Mouse (Mus musculus) ES-E14 (cell line): ENCODE data around the gene 1700016C15Rik. TPM values are rescaled to one million over a fixed set of nuclear protein-coding genes. Genes with fewer than 3 reads are reported as not detected.

Source experiments
- DNase-seq: peaks from one replicate; pipeline ENCODE4 v3.0.0-alpha.2; 2013; ENCODE audit warnings: low read depth, low spot score
- H3K27ac ChIP-seq: 2 replicates; pipeline ENCODE4 v1.5.1; 2012; ENCODE audit warnings: low read depth, mild to moderate bottlenecking, low read length, moderate library complexity, mixed read lengths; ENCODE audit not compliant: poor library complexity, insufficient read depth, severe bottlenecking
- H3K36me3 ChIP-seq: 2 replicates; pipeline ENCODE4 v1.6.1; 2012; ENCODE audit warnings: mild to moderate bottlenecking, low read length, moderate library complexity, mixed read lengths; ENCODE audit not compliant: control insufficient read depth, poor library complexity, insufficient read depth, severe bottlenecking
- H3K4me1 ChIP-seq, 2 experiments: fragments of 150-350 bp in 1 of 2; sonication (generic) in 1 of 2; 2 replicates each; pipeline ENCODE4 v1.6.1; 2012; ENCODE audit warnings: low read length in 2 of 2, mild to moderate bottlenecking in 1 of 2, mixed read lengths in 1 of 2; ENCODE audit not compliant: control insufficient read depth in 2 of 2, insufficient read depth in 2 of 2, poor library complexity in 1 of 2
- H3K4me3 ChIP-seq, 2 experiments: fragments of 150-350 bp in 1 of 2; sonication (generic) in 1 of 2; 2 replicates each; pipeline ENCODE4 v1.5.1; 2012; ENCODE audit warnings: low read length in 2 of 2, low read depth in 1 of 2, mild to moderate bottlenecking in 1 of 2, mixed read lengths in 1 of 2; ENCODE audit not compliant: insufficient read depth in 1 of 2, poor library complexity in 1 of 2, severe bottlenecking in 1 of 2
- H3K9ac ChIP-seq: 2 replicates; pipeline ENCODE4 v1.6.1; 2012; ENCODE audit warnings: low read depth, mild to moderate bottlenecking, low read length, mixed read lengths; ENCODE audit not compliant: poor library complexity, insufficient read depth, severe bottlenecking
- H3K9me3 ChIP-seq: fragments of 150-350 bp; sonication (generic); 2 replicates; pipeline ENCODE4 v1.6.1; 2012; ENCODE audit warnings: low read depth, mild to moderate bottlenecking, low read length; ENCODE audit not compliant: control insufficient read depth, insufficient read depth
- CHD2 ChIP-seq: IDR thresholded peaks from 2 replicates; pipeline ENCODE4 v1.6.1; 2014; ENCODE audit warnings: mild to moderate bottlenecking, low read depth, low read length, inconsistent platforms
- HCFC1 ChIP-seq: IDR thresholded peaks from 2 replicates; pipeline ENCODE4 v1.6.1; 2012; ENCODE audit warnings: low read length, inconsistent platforms, borderline replicate concordance; ENCODE audit not compliant: insufficient read depth
- MAFK ChIP-seq: IDR thresholded peaks from 2 replicates; pipeline ENCODE4 v1.6.1; 2014; ENCODE audit warnings: mild to moderate bottlenecking, low read depth, low read length, inconsistent platforms; ENCODE audit not compliant: insufficient read depth
- ZC3H11A ChIP-seq: IDR thresholded peaks from 2 replicates; pipeline ENCODE4 v1.6.1; 2012; ENCODE audit warnings: low read depth, mild to moderate bottlenecking, inconsistent platforms, low read length, borderline replicate concordance
- ZNF384 ChIP-seq: IDR thresholded peaks from 2 replicates; pipeline ENCODE4 v1.6.1; 2012; ENCODE audit warnings: low read depth, low read length, inconsistent platforms
- in situ Hi-C, 2 experiments: fragments of 600-800 bp; cut with MboI; formaldehyde crosslinking; loops; one replicate each; pipeline ENCODE4 v1.15.1; 2025; ENCODE audit warnings: low sequenced_read_pairs in 2 of 2, inconsistent platforms in 1 of 2; ENCODE audit not compliant: unreplicated experiment in 2 of 2
- total RNA-seq: library from RNA; depleted of rRNA; stranded (reverse); fragments of 300-350 nt; gene quantifications from 2 replicates; pipeline ENCODE4 v1.2.3, GENCODE M21; 2012

Gene 1700016C15Rik
- total RNA-seq, 1 experiment: not detected

- H3K9me3 ChIP-seq: no peaks in the 10 kb centered on the region
- no peak overlapping the region for H3K4me3 ChIP-seq
- no peak overlapping the region for H3K9ac ChIP-seq
- TF ChIP-seq CHD2 (no peak), MAFK (no peak), ZNF384 (no peak), ZC3H11A (no peak)
- no peak overlapping the region for H3K27ac ChIP-seq
- DNase-seq: no peak
- in situ Hi-C loops: loop anchor here (10.0 to 25.0 kb wide), 3 partner anchors 449 to 811 kb away; no protein-coding TSS in a partner anchor
- H3K4me1 ChIP-seq: no peaks in the 10 kb centered on the region
- H3K36me3 ChIP-seq: no peaks in the 10 kb centered on the region
These were observed 43.5 kb upstream of the 1700016C15Rik start for GRCm38 (mm10) chr1:177686137-177686536.

GRCm38 (mm10) chr1:177686982-177687381 is 42.6 kb upstream of the 1700016C15Rik start:
- no peaks in the 10 kb centered on the region for H3K36me3 ChIP-seq
- H3K27ac ChIP-seq: no peak overlapping the region
- in situ Hi-C loops: loop anchor here (10.0 to 25.0 kb wide), 3 partner anchors 450 to 812 kb away; no protein-coding TSS in a partner anchor

DNA sequence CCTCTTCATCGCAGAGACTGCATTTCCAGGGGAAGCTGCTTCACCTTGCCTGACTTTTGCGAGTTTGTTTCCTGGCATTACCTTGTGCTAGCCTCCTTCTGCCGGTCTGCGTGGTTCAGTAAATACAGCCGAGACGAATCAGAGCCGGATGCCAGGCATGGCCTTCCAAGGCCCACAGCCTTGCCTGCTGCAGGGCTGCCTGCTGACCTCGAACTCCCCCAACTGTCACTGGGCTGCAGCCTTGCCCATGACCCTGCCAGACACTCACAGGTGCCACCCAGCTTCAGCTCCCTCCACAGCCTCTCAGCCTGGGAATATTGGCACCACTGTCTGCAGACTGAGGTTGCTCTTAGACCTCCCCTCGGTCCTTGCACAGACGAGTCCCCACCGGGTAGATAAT is 37.1 kb upstream of the 1700016C15Rik start:
- no peak overlapping the region for H3K27ac ChIP-seq
- H3K36me3 ChIP-seq: no peaks in the 10 kb centered on the region
- H3K4me3 ChIP-seq: no peak overlapping the region
- in situ Hi-C loops: loop anchor here (25.0 kb wide), 2 partner anchors 455 to 805 kb away; no protein-coding TSS in a partner anchor
- DNase-seq: no peak
- H3K9me3 ChIP-seq: no peaks in the 10 kb centered on the region
- H3K4me1 ChIP-seq: peaks cover 0 to 2% of the 10 kb centered on the region in 2 experiments; a peak in 1 of 4 replicates
- no peak overlapping the region for H3K9ac ChIP-seq
- TF ChIP-seq CHD2 (no peak), MAFK (no peak), ZNF384 (no peak), HCFC1 (no peak), ZC3H11A (no peak)

More at GRCm38 (mm10) chr1:177686982-177687381, 42.6 kb upstream of the 1700016C15Rik start:
- Histone ChIP-seq H3K4me1 (no peaks in the 10 kb centered on the region), H3K4me3 (no peak overlapping the region), H3K9me3 (no peaks in the 10 kb centered on the region), H3K9ac (no peak overlapping the region)
- no peak for TF ChIP-seq ZNF384
- TF ChIP-seq ZC3H11A: no peak
- no peak for TF ChIP-seq CHD2
- TF ChIP-seq MAFK: no peak
- no peak for TF ChIP-seq HCFC1
- no peak for DNase-seq

DNA sequence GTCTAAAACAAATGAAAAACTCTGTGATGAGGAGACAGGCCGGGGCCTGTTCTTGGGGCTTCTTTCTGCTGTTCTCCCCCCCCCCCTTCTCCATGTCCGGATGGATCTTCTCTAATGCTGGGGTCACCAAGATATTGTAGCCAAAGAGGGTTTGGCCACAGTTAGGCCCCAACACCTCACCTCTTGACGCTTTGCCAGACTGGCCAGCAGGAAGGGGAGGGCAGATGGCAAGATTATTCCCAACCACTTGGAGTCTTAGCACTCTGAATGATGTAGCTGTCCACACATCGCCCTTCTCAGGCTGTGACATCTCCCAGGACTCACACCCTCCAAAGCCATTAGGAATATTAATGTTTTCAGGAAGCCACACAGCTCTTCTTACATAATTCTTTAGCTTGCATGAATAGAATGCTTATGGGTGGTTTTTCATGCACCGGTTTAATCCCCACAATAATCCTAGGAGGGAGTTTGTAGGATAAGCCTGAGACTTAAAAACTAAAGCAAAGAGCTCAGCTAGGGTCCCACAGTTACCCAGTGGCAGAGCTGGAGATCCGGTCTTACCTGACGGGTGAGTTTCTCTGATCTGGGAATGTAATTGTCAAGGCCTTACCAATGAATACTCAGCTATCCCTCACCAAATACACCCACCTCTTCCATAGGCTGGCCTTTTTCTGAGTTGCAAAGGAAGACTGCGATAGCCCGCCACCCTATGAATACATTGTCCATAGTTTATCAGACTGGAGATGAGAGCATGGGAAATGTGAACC is 35.9 kb upstream of the 1700016C15Rik start:
- H3K9me3 ChIP-seq: no peaks in the 10 kb centered on the region
- H3K9ac ChIP-seq: no peak overlapping the region
- H3K27ac ChIP-seq: no peak overlapping the region
- in situ Hi-C loops: loop anchor here (25.0 kb wide), 2 partner anchors 456 to 806 kb away; no protein-coding TSS in a partner anchor
- H3K4me3 ChIP-seq: no peak overlapping the region
- no peak for DNase-seq
- TF ChIP-seq ZC3H11A (no peak), ZNF384 (no peak), MAFK (no peak), HCFC1 (no peak), CHD2 (no peak)
- no peaks in the 10 kb centered on the region for H3K36me3 ChIP-seq
- H3K4me1 ChIP-seq: peaks cover 0 to 2% of the 10 kb centered on the region in 2 experiments; a peak in 1 of 4 replicates
